Mouse (Mus musculus) hindbrain, embryonic 10.5 days (tissue): Measurements from ENCODE around the gene Atg4b. TPM values are rescaled to one million over a fixed set of nuclear protein-coding genes. Genes with fewer than 3 reads are reported as not detected.
"Not testable (repeated sequence)": the region's sequence is repeated elsewhere in the genome, so short reads cannot be mapped to it uniquely, and the experiment has no call there.

Source experiments
- DNase-seq: peaks from one replicate; pipeline ENCODE4 v3.0.0-alpha.2; 2017; ENCODE audit warnings: low spot score
- H3K27ac ChIP-seq: fragments of 300-500 bp; sonication (generic); 2 replicates; pipeline ENCODE4 v1.5.1; 2016; ENCODE audit warnings: mild to moderate bottlenecking, moderate library complexity
- H3K27me3 ChIP-seq: fragments of 300-500 bp; sonication (generic); 2 replicates; pipeline ENCODE4 v1.6.1; 2016; ENCODE audit warnings: mild to moderate bottlenecking; ENCODE audit not compliant: poor library complexity, insufficient read depth, severe bottlenecking
- H3K36me3 ChIP-seq: fragments of 300-500 bp; sonication (generic); 2 replicates; pipeline ENCODE4 v1.6.1; 2016; ENCODE audit warnings: mild to moderate bottlenecking, moderate library complexity
- H3K4me1 ChIP-seq: fragments of 300-500 bp; sonication (generic); replicated peaks from 2 replicates; pipeline ENCODE4 v1.6.1; 2016; ENCODE audit warnings: mild to moderate bottlenecking
- H3K4me3 ChIP-seq: fragments of 300-500 bp; sonication (generic); 2 replicates; pipeline ENCODE4 v1.5.1; 2016; ENCODE audit warnings: mild to moderate bottlenecking, moderate library complexity
- H3K9me3 ChIP-seq: fragments of 300-500 bp; sonication (generic); 2 replicates; pipeline ENCODE4 v1.6.1; 2016; ENCODE audit warnings: mild to moderate bottlenecking, moderate library complexity
- WGBS: fragments of 180-500 bp; shearing (Covaris S2); methylation state at CpG from one replicate; pipeline ENCODE4 v1.1.7; 2016; 5-methylcytosine and 5-hydroxymethylcytosine counted together
- polyA plus RNA-seq: library from polyadenylated mRNA; unstranded; fragments of >200 nt; fragmentation: Nextera tagmentation; extraction: Ambion mirVana; gene quantifications from 2 replicates; pipeline ENCODE4 v1.2.1, GENCODE M21; 2016

Gene Atg4b
- polyA plus RNA-seq, 1 experiment from 2014 or later = 103 TPM

GRCm38 (mm10) chr1:93763531-93763930 lies 12.2 kb downstream of the Atg4b start:
- 95% methylated on average over 3 of the region's 3 CpGs for WGBS
- H3K27ac ChIP-seq, H3K27me3 ChIP-seq, H3K4me1 ChIP-seq, DNase-seq, H3K9me3 ChIP-seq, H3K4me3 ChIP-seq: not testable (repeated sequence)
- H3K36me3 ChIP-seq = peaks cover 14% of the 10 kb centered on the region

GRCm38 (mm10) chr1:93764871-93765591 lies 13.7 kb downstream of the Atg4b start:
- WGBS = 95% methylated on average over 9 of the region's 9 CpGs
- H3K4me3 ChIP-seq = no peak overlapping the region
- H3K9me3 ChIP-seq = no peaks in the 10 kb centered on the region
- peaks cover 29% of the 10 kb centered on the region for H3K36me3 ChIP-seq
- no peak for DNase-seq
- no peaks in the 10 kb centered on the region for H3K27me3 ChIP-seq
- no peaks in the 10 kb centered on the region for H3K4me1 ChIP-seq
- H3K27ac ChIP-seq = no peak overlapping the region

GRCm38 (mm10) chr1:93767600-93767999 lies 16.3 kb downstream of the Atg4b start:
- Histone ChIP-seq H3K9me3 (no peaks in the 10 kb centered on the region), H3K36me3 (peaks cover 44% of the 10 kb centered on the region), H3K4me1 (no peaks in the 10 kb centered on the region), H3K27me3 (no peaks in the 10 kb centered on the region), H3K27ac (no peak overlapping the region), H3K4me3 (no peak overlapping the region)
- DNase-seq = no peak
- 95% methylated on average over 6 of the region's 6 CpGs for WGBS

GRCm38 (mm10) chr1:93769901-93770300 lies 18.6 kb downstream of the Atg4b start:
- Histone ChIP-seq H3K36me3 (peaks cover 67% of the 10 kb centered on the region), H3K4me1 (no peaks in the 10 kb centered on the region), H3K27me3 (no peaks in the 10 kb centered on the region), H3K27ac (no peak overlapping the region), H3K4me3 (no peak overlapping the region), H3K9me3 (no peaks in the 10 kb centered on the region)
- no peak for DNase-seq
- WGBS = 98% methylated on average over 3 of the region's 3 CpGs

GRCm38 (mm10) chr1:93776686-93777085 lies 25.4 kb downstream of the Atg4b start:
- Histone ChIP-seq H3K27ac (no peak overlapping the region), H3K36me3 (peaks cover 92% of the 10 kb centered on the region), H3K4me3 (no peak overlapping the region), H3K9me3 (no peaks in the 10 kb centered on the region), H3K4me1 (no peaks in the 10 kb centered on the region), H3K27me3 (no peaks in the 10 kb centered on the region)
- DNase-seq = no peak
- WGBS = 89% methylated on average over 5 of the region's 5 CpGs

- peaks cover 5% of the 10 kb centered on the region; the same call in 1 of the 2 replicates for H3K9me3 ChIP-seq
- no peak overlapping the region for H3K4me3 ChIP-seq
- no peak overlapping the region for H3K27ac ChIP-seq
- 96% methylated on average over 2 of the region's 2 CpGs for WGBS
- no peaks in the 10 kb centered on the region for H3K4me1 ChIP-seq
- H3K36me3 ChIP-seq = peaks cover 98% of the 10 kb centered on the region
- no peak for DNase-seq
- H3K27me3 ChIP-seq = no peaks in the 10 kb centered on the region
Measured at GRCm38 (mm10) chr1:93786912-93787311, 35.6 kb downstream of the Atg4b start.

GRCm38 (mm10) chr1:93794526-93794925 lies 43.2 kb downstream of the Atg4b start:
- Histone ChIP-seq H3K27me3 (no peaks in the 10 kb centered on the region), H3K27ac (no peak overlapping the region), H3K9me3 (peaks cover 5% of the 10 kb centered on the region; the same call in 1 of the 2 replicates), H3K4me3 (no peak overlapping the region), H3K4me1 (0 out of 2 replicates have a peak, but pooled peaks cover 3% of the 10 kb centered on the region), H3K36me3 (peaks cover 100% of the 10 kb centered on the region)
- WGBS = 94% methylated on average over 8 of the region's 8 CpGs
- no peak for DNase-seq

GRCm38 (mm10) chr1:93795886-93796285 lies 44.6 kb downstream of the Atg4b start:
- WGBS = 93% methylated on average over 8 of the region's 8 CpGs
- H3K4me3 ChIP-seq = no peak overlapping the region
- no peak for DNase-seq
- peaks cover 99% of the 10 kb centered on the region for H3K36me3 ChIP-seq
- no peak overlapping the region for H3K27ac ChIP-seq
- peaks cover 4% of the 10 kb centered on the region; the same call in 1 of the 2 replicates for H3K9me3 ChIP-seq
- peaks cover 8% of the 10 kb centered on the region for H3K4me1 ChIP-seq
- no peaks in the 10 kb centered on the region for H3K27me3 ChIP-seq

- DNase-seq = no peak
- Histone ChIP-seq H3K4me3 (peak overlapping the region; percentile 88), H3K9me3 (no peaks in the 10 kb centered on the region), H3K4me1 (peaks cover 44% of the 10 kb centered on the region), H3K36me3 (peaks cover 57% of the 10 kb centered on the region), H3K27ac (peak overlapping the region; percentile 92), H3K27me3 (no peaks in the 10 kb centered on the region)
- 78% methylated on average over 21 of the region's 21 CpGs for WGBS
Measured at GRCm38 (mm10) chr1:93800670-93801503, 49.6 kb downstream of the Atg4b start.

- Histone ChIP-seq H3K27ac (peak within 1 kb of the TSS; percentile 92), H3K36me3 (peaks cover 57% of the 10 kb centered on the region), H3K9me3 (no peaks in the 10 kb centered on the region), H3K27me3 (no peaks in the 10 kb centered on the region), H3K4me3 (peak within 1 kb of the TSS; percentile 88), H3K4me1 (peaks cover 45% of the 10 kb centered on the region)
- WGBS = under 1% methylated on average over 42 of the region's 42 CpGs
- peak; percentile 95 for DNase-seq
Measured at GRCm38 (mm10) chr1:93801741-93802238, 50.5 kb downstream of the Atg4b start, which contains the start of gene Dtymk. Gene Dtymk, minus strand, starts transcription at chr1:93801934.

GRCm38 (mm10) chr1:93802771-93803170 lies 51.5 kb downstream of the Atg4b start:
- peaks cover 55% of the 10 kb centered on the region for H3K36me3 ChIP-seq
- 90% methylated on average over 5 of the region's 5 CpGs for WGBS
- H3K27me3 ChIP-seq = no peaks in the 10 kb centered on the region
- H3K4me1 ChIP-seq = peaks cover 42% of the 10 kb centered on the region
- no peaks in the 10 kb centered on the region for H3K9me3 ChIP-seq
- H3K27ac ChIP-seq = peak overlapping the region; percentile 92; the same call in 1 of the 2 replicates
- peak overlapping the region; percentile 88 for H3K4me3 ChIP-seq
- DNase-seq = no peak

GRCm38 (mm10) chr1:93803556-93804507 lies 52.5 kb downstream of the Atg4b start, which contains the start of gene Ing5:
Gene Ing5, plus strand, starts transcription at chr1:93803965.
- H3K4me1 ChIP-seq = peaks cover 42% of the 10 kb centered on the region
- no peaks in the 10 kb centered on the region for H3K9me3 ChIP-seq
- peak within 1 kb of the TSS; percentile 98 for H3K27ac ChIP-seq
- peaks cover 55% of the 10 kb centered on the region for H3K36me3 ChIP-seq
- peak; percentile 99 for DNase-seq
- WGBS = under 1% methylated on average over 93 of the region's 94 CpGs
- H3K4me3 ChIP-seq = peak within 1 kb of the TSS; percentile 88
- no peaks in the 10 kb centered on the region for H3K27me3 ChIP-seq
